Mouse (Mus musculus): ENCODE measurements at regions not wholly inside any gene's neighbourhood (a gene's known extent, or its start where the extent isn't known, plus 50 kb on each side); places are given as distances from the start of the nearest gene placed in this dataset.

DNA sequence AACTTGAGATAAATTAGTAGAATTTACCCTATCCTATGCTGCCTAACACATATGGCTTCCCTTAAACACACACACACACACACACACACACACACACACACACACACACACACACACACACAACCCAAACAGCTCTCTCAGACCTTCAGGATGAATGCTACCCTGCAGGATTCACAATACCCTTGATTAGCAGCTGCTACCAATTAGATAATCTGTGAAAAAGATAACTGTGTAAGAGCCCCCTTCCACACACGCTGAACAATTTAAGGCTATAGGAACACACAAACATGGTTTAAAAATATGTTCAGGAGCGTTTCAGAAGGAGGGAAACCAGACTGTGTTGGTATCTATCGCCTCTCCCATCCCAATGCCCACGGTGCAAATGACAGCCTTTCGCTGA is 258.6 kb downstream of the Dact1 start:
- no peak for TF ChIP-seq CTCF (IDR thresholded peaks at IDR 0.05; ENCODE audit: borderline replicate concordance, extremely low read depth, insufficient read depth, insufficient read length)
- no peak for TF ChIP-seq POLR2A (IDR thresholded peaks at IDR 0.05; ENCODE audit: borderline replicate concordance, extremely low read depth, insufficient read depth, insufficient read length, poor library complexity, severe bottlenecking)

All from brain, embryonic 14.5 days (tissue).